Mouse (Mus musculus) gastrocnemius, postnatal 14 days (tissue): Measurements from ENCODE around the gene Olfr1013. TPM values are rescaled to one million over a fixed set of nuclear protein-coding genes. Genes with fewer than 3 reads are reported as not detected.

Experiments used
- DNase-seq: peaks from one replicate; pipeline ENCODE4 v3.0.0; 2021; ENCODE audit warnings: mixed read lengths
- intact Hi-C: fragments of 180-260 bp; cut with DNase I; formaldehyde crosslinking; loops from one replicate; pipeline ENCODE4 v1.15.1; 2025; ENCODE audit warnings: low total_unique reads
- long read RNA-seq, 2 experiments: library from polyadenylated mRNA; stranded (forward); transcript quantifications; one replicate each; pipeline ENCODE4 v2.0.0; 2021
- total RNA-seq, 2 experiments: library from RNA; stranded (reverse); gene quantifications; 2 replicates each; pipeline ENCODE4 v1.2.3; 2021

Olfr1013 gene
- not detected for total RNA-seq
- long read RNA-seq, experiment 1: 0 reads
- long read RNA-seq, experiment 2: 0 reads

DNA sequence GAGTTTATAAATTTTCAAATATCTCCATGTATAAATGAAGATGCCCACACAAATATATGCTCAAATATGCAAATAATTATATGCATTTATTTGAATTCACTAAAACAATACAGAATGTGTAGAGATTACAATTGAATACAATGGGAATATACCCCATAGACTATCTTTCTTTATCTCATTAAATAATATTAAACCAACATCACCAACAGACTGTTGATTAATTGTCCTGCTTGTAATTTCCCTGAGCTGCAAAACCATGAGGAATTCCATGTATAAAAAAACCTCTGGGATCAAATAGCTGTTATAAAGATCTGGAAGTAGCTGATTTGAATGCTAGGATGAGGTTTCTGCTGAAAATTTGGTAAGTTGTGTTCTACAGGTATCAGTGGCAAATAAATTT is at the start of gene Olfr1013:
TSS of gene Olfr1013 (plus strand) at position 301 of the 400 bp plus-strand sequence.
- intact Hi-C loops: no loop called here

DNA sequence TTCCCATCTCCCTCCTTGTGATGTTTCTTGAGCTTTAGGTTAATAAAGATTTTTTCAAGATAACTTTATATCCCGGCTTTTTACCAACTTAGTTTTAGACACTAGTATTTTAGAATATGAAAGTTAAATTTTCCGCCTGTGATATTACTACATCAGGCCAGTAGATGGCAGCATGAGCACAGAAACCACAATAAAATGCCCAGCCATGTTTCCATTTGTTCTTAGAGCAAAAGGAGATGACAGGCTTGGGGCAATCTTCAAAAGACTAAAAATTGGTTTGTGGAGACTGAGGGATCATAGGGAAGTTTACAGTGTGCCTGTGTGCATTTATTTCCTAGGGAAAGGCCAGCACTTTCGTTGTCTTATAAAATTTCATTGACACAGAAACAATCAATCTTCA is 41.1 kb upstream of the Olfr1013 start:
- intact Hi-C loops: loop anchor here (5.0 kb wide), 1 partner anchor 737 kb away; no protein-coding TSS in a partner anchor
- DNase-seq: no peak

More for the DNA sequence above, at the start of gene Olfr1013:
- DNase-seq: no peak

GRCm38 (mm10) chr2:85753822-85754221 is 13.1 kb upstream of the Olfr1013 start:
- DNase-seq: no peak
- intact Hi-C loops: no loop called here

DNA sequence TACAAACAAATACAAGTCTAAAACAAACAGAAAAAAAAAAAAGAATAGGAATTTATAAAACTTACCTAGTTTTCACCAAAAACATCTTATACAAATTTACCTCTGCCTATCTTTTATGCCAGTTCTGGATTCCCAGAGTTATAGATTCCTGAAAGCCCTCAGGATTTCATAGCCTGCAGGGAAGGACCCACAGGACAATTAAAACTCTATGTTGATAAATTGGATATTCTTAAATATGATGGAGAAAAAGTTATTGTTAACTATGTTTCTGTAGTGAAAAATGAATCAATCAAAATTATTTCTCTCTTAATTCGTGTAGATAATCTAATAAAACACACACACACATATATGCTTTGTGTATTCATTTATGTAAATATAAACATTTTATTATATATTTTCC is 4.2 kb upstream of the Olfr1013 start, which contains the start of gene Olfr1012:
TSS of gene Olfr1012 (minus strand) at position 101 of the 400 bp plus-strand sequence.
- no peak for DNase-seq
- intact Hi-C loops: no loop called here

GRCm38 (mm10) chr2:85772413-85772812 is 5.5 kb downstream of the Olfr1013 start, which contains the start of gene Olfr1014:
Gene Olfr1014 (plus strand): TSS chr2:85772713.
- no peak for DNase-seq
- intact Hi-C loops: no loop called here

DNA sequence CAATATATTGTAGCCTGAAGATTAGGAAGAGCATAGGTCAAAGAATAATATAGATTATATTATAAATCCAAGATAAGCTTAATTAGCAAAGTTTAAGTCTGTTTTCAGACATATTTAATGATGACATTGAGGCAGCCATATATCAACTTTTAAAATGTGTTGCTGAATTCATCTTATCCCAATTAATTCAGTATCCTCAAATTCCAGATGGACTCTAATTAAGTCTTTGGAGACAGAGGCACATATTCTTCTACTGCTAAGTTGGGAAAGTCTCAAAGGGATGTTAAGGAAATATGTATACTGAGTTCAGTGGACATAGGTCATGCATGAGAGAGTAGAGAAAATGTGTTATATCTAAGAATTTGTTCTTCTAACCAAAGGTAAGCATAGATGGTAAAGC is 14.8 kb downstream of the Olfr1013 start, which contains the start of gene Olfr1015:
TSS of gene Olfr1015 (plus strand) at position 301 of the 400 bp plus-strand sequence.
- no peak for DNase-seq
- intact Hi-C loops: no loop called here

GRCm38 (mm10) chr2:85792331-85792730 is 25.4 kb downstream of the Olfr1013 start:
- no peak for DNase-seq
- intact Hi-C loops: no loop called here

DNA sequence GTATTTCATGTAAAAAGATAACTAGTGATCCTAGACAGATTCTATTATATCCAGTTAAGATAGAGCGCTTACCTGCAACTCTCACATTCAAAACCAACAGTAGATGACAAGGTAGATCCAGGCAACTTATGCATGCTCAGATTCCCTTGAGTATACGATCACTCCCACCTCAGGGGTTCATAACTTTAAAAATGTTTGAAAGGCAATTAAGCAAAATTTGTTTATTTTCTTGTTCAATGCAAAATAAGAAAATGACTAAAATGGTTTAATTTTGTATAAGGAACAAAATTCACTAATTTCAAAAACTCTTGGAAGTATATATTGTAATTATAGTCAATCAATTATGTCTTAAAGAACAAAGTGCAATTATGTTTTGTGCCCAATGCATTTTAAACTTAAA is 35.5 kb downstream of the Olfr1013 start, which contains the start of gene Olfr1016:
TSS of gene Olfr1016 (minus strand) at position 101 of the 400 bp plus-strand sequence.
- DNase-seq: no peak
- intact Hi-C loops: no loop called here

GRCm38 (mm10) chr2:85804501-85804900 is 37.6 kb downstream of the Olfr1013 start:
- intact Hi-C loops: no loop called here
- DNase-seq: no peak

DNA sequence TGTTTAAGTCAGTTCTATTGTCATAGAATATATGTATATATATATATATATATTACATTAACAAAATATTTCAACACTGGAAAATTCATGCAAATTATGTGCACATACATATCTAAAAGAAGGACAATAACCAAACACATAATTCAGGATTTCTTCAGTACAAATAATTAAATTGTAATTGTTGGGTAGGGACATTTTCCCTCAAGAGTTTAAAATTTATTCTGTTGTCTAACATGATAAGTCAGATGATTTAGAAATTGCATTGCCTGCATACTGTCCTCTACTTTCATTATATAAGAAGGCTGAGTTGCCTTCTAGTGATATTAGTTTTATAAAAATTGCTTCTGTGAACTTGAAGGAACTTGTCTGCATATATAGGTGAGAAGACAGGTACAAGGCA is 51.3 kb downstream of the Olfr1013 start, which contains the start of gene Olfr1018:
TSS of gene Olfr1018 (plus strand) at position 301 of the 400 bp plus-strand sequence.
- intact Hi-C loops: no loop called here
- DNase-seq: no peak

Other genes starting within 250 kb of the Olfr1013 start
- gene 4833423E24Rik, start 248.1 kb upstream of the Olfr1013 start, total RNA-seq: not detected
- not detected for gene Olfr996, start 187.9 kb upstream of the Olfr1013 start, total RNA-seq
- not detected for gene Olfr998, start 178.2 kb upstream of the Olfr1013 start, total RNA-seq
- not detected for gene Olfr1000, start 155.2 kb upstream of the Olfr1013 start, total RNA-seq
- not detected for gene Olfr1002, start 116.4 kb upstream of the Olfr1013 start, total RNA-seq
- not detected for gene Olfr154, start 102.6 kb upstream of the Olfr1013 start, total RNA-seq
- gene Olfr1006, start 88.3 kb upstream of the Olfr1013 start, total RNA-seq: not detected
- not detected for gene Olfr1008, start 77.7 kb upstream of the Olfr1013 start, total RNA-seq
- gene Olfr1009, start 51.7 kb upstream of the Olfr1013 start, total RNA-seq: not detected
- gene Olfr1012, start 4.3 kb upstream of the Olfr1013 start, total RNA-seq: not detected
- not detected for gene Olfr1014, start 5.6 kb downstream of the Olfr1013 start, total RNA-seq
- not detected for gene Olfr1015, start 14.9 kb downstream of the Olfr1013 start, total RNA-seq
- not detected for gene Olfr1016, start 35.4 kb downstream of the Olfr1013 start, total RNA-seq
- gene Olfr1018, start 51.4 kb downstream of the Olfr1013 start, total RNA-seq: not detected
- not detected for gene Olfr1019, start 78.4 kb downstream of the Olfr1013 start, total RNA-seq
- not detected for gene Olfr1020, start 79.9 kb downstream of the Olfr1013 start, total RNA-seq
- not detected for gene Olfr1022, start 101.5 kb downstream of the Olfr1013 start, total RNA-seq
- gene Olfr1023, start 118.5 kb downstream of the Olfr1013 start, total RNA-seq: not detected
- gene Olfr1024, start 138.0 kb downstream of the Olfr1013 start, total RNA-seq: not detected
- not detected for gene Olfr1025-ps1, start 148.1 kb downstream of the Olfr1013 start, total RNA-seq
- not detected for gene Olfr1026, start 154.5 kb downstream of the Olfr1013 start, total RNA-seq
- gene Olfr1028, start 183.3 kb downstream of the Olfr1013 start, total RNA-seq: not detected
- not detected for gene Olfr1029, start 206.8 kb downstream of the Olfr1013 start, total RNA-seq
- not detected for gene Olfr1030, start 212.2 kb downstream of the Olfr1013 start, total RNA-seq
- gene Olfr1031, start 223.2 kb downstream of the Olfr1013 start, total RNA-seq: not detected
- not detected for gene Olfr1032, start 238.4 kb downstream of the Olfr1013 start, total RNA-seq